Mouse (Mus musculus) lung, embryonic 15.5 days (tissue): ENCODE measurements around the gene Dhh. TPM values are rescaled to one million over a fixed set of nuclear protein-coding genes. Genes with fewer than 3 reads are reported as not detected.

ENCODE experiments used
- polyA plus RNA-seq: library from polyadenylated mRNA; unstranded; fragments of >200 nt; fragmentation: Nextera tagmentation; extraction: Ambion mirVana; gene quantifications from 2 replicates; pipeline ENCODE4 v1.2.1, GENCODE M21; 2015

The Dhh gene
- polyA plus RNA-seq, 1 experiment from 2014 or later, result 2.8 TPM

Other genes starting within 250 kb of the Dhh start
- 22.5 and 22.9 TPM in 2 replicates for gene Ddx23, start 235.6 kb downstream of the Dhh start, polyA plus RNA-seq
- 0.63 and 0.92 TPM in 2 replicates for gene Rnd1, start 221.1 kb downstream of the Dhh start, polyA plus RNA-seq
- gene Ccdc65, start 190.3 kb downstream of the Dhh start, polyA plus RNA-seq, result 2.1 and 2.8 TPM in 2 replicates
- gene Fkbp11, start 170.3 kb downstream of the Dhh start, polyA plus RNA-seq, result 30.0 and 32.6 TPM in 2 replicates
- gene Arf3, start 135.3 kb downstream of the Dhh start, polyA plus RNA-seq, result 45.7 and 45.8 TPM in 2 replicates
- 0.10 TPM in 1 of 2 replicates, not detected in the other for gene Wnt10b, start 120.4 kb downstream of the Dhh start, polyA plus RNA-seq
- not detected in 2 replicates for gene Wnt1, start 108.7 kb downstream of the Dhh start, polyA plus RNA-seq
- 0.04 TPM in 1 of 2 replicates, not detected in the other for gene Ddn, start 89.0 kb downstream of the Dhh start, polyA plus RNA-seq
- 105 and 113 TPM in 2 replicates for gene Prkag1, start 67.0 kb downstream of the Dhh start, polyA plus RNA-seq
- 11.1 and 12.5 TPM in 2 replicates for gene Kmt2d, start 27.3 kb downstream of the Dhh start, polyA plus RNA-seq
- gene Rhebl1, start 4.0 kb downstream of the Dhh start, polyA plus RNA-seq, result 9.9 and 11.6 TPM in 2 replicates
- gene Lmbr1l, start 19.7 kb upstream of the Dhh start, polyA plus RNA-seq, result 14.8 and 15.8 TPM in 2 replicates
- 1,916 and 1,998 TPM in 2 replicates for gene Tuba1b, start 36.0 kb upstream of the Dhh start, polyA plus RNA-seq
- gene Gm49450, start 55.0 kb upstream of the Dhh start, polyA plus RNA-seq, result not detected in 2 replicates
- gene Tuba1a, start 55.2 kb upstream of the Dhh start, polyA plus RNA-seq, result 1,060 and 1,067 TPM in 2 replicates
- gene Tuba1c, start 131.4 kb upstream of the Dhh start, polyA plus RNA-seq, result 211 and 224 TPM in 2 replicates
- 3.1 and 6.8 TPM in 2 replicates for gene Prph, start 156.6 kb upstream of the Dhh start, polyA plus RNA-seq
- gene Troap, start 176.0 kb upstream of the Dhh start, polyA plus RNA-seq, result 35.4 and 41.9 TPM in 2 replicates
- not detected in 2 replicates for gene C1ql4, start 189.3 kb upstream of the Dhh start, polyA plus RNA-seq
- 1.7 and 1.9 TPM in 2 replicates for gene Dnajc22, start 194.6 kb upstream of the Dhh start, polyA plus RNA-seq
- 37.8 and 38.9 TPM in 2 replicates for gene Spats2, start 227.4 kb upstream of the Dhh start, polyA plus RNA-seq